Mouse (Mus musculus): Measurements from ENCODE around the gene Hpse2.

Gene Hpse2

GRCm38 (mm10) chr19:43174812-43175211 is 213.3 kb downstream of the Hpse2 start:
- DNase-seq (ENCODE audit: low read depth, low spot score), result no peak

GRCm38 (mm10) chr19:43156085-43156484 is 232.1 kb downstream of the Hpse2 start:
- no peak for DNase-seq (ENCODE audit: low read depth, low spot score)

- DNase-seq (ENCODE audit: low read depth, low spot score), result no peak
Observed at GRCm38 (mm10) chr19:43155582-43155981, 232.6 kb downstream of the Hpse2 start.

GRCm38 (mm10) chr19:43147901-43148300 is 240.3 kb downstream of the Hpse2 start:
- DNase-seq (ENCODE audit: low read depth, low spot score), result no peak

GRCm38 (mm10) chr19:43146820-43147219 is 241.3 kb downstream of the Hpse2 start:
- DNase-seq (ENCODE audit: low read depth, low spot score), result no peak

GRCm38 (mm10) chr19:43141646-43142045 is 246.5 kb downstream of the Hpse2 start:
- DNase-seq (ENCODE audit: low read depth, low spot score), result no peak

- DNase-seq (ENCODE audit: low read depth, low spot score), result no peak
Observed at GRCm38 (mm10) chr19:43109796-43110195, 278.4 kb downstream of the Hpse2 start.

GRCm38 (mm10) chr19:43096915-43097314 is 291.2 kb downstream of the Hpse2 start:
- DNase-seq (ENCODE audit: low read depth, low spot score), result no peak

GRCm38 (mm10) chr19:43087216-43087615 is 300.9 kb downstream of the Hpse2 start:
- no peak for DNase-seq (ENCODE audit: low read depth, low spot score)

GRCm38 (mm10) chr19:43064155-43064554 is 324.0 kb downstream of the Hpse2 start:
- no peak for DNase-seq (ENCODE audit: low read depth, low spot score)

GRCm38 (mm10) chr19:43044506-43044905 is 343.6 kb downstream of the Hpse2 start:
- no peak for DNase-seq (ENCODE audit: low read depth, low spot score)

- no peak for DNase-seq (ENCODE audit: low read depth, low spot score)
Observed at GRCm38 (mm10) chr19:43042721-43043120, 345.4 kb downstream of the Hpse2 start.

- no peak for DNase-seq (ENCODE audit: low read depth, low spot score)
Observed at GRCm38 (mm10) chr19:43042211-43042610, 345.9 kb downstream of the Hpse2 start.

- no peak for DNase-seq (ENCODE audit: low read depth, low spot score)
Observed at GRCm38 (mm10) chr19:43036381-43036780, 351.8 kb downstream of the Hpse2 start.

GRCm38 (mm10) chr19:43027305-43027704 is 360.9 kb downstream of the Hpse2 start:
- DNase-seq (ENCODE audit: low read depth, low spot score), result no peak

GRCm38 (mm10) chr19:43022611-43023173 is 365.5 kb downstream of the Hpse2 start:
- no peak for DNase-seq (ENCODE audit: low read depth, low spot score)

GRCm38 (mm10) chr19:43018792-43019191 is 369.4 kb downstream of the Hpse2 start:
- DNase-seq (ENCODE audit: low read depth, low spot score), result no peak

- no peak for DNase-seq (ENCODE audit: low read depth, low spot score)
Observed at GRCm38 (mm10) chr19:42996406-42996805, 391.7 kb downstream of the Hpse2 start.

GRCm38 (mm10) chr19:42988833-42989232 is 399.3 kb downstream of the Hpse2 start:
- DNase-seq (ENCODE audit: low read depth, low spot score), result no peak

GRCm38 (mm10) chr19:42986315-42986701 is 401.8 kb downstream of the Hpse2 start:
- no peak for DNase-seq (ENCODE audit: low read depth, low spot score)

- DNase-seq (ENCODE audit: low read depth, low spot score), result no peak
Observed at GRCm38 (mm10) chr19:42985372-42986314, 402.5 kb downstream of the Hpse2 start.

GRCm38 (mm10) chr19:42980537-42980936 is 407.6 kb downstream of the Hpse2 start:
- DNase-seq (ENCODE audit: low read depth, low spot score), result no peak

- no peak for DNase-seq (ENCODE audit: low read depth, low spot score)
Observed at GRCm38 (mm10) chr19:42977938-42978337, 410.2 kb downstream of the Hpse2 start.
